Mouse (Mus musculus): ENCODE results near the gene Crip3.

DNA sequence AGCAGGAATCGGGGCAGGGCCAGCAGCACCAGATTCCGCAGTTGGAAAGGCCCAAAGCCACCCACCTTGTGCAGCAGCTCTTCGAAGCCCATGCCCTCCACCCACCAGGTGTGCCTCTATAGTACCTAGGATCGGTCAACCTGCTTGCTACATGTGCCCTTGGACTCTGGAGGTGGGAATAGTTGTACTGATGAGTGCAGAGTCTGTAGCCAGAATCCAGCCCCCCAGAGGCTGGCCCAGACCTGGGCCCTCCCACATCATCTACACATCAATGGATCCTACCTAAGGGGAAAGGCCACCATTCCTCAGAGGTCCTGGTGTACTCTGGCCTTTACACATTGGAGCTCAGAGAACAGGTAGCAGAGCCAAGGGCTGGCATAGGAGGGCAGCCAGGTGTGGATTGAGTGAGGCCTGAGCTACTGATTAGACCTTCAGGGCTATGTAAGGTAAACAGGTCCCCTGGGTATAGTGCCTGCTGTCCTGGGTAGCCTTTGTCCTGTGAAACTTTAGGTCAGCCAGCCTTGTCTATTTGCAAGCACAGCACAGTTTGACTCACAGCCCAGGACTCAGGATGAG is 9.7 kb downstream of the Crip3 start, which contains the start of gene Slc22a7:
- no peak for TF ChIP-seq MYOD1 (IDR thresholded peaks at IDR 0.05; ENCODE audit: control insufficient read depth in 1 of 3, insufficient read length in 2 of 3, low read depth in 2 of 3)
- no peak for TF ChIP-seq USF1 (IDR thresholded peaks at IDR 0.05; ENCODE audit: low read depth)
- TF ChIP-seq TCF12 (IDR thresholded peaks at IDR 0.05; ENCODE audit: insufficient read depth, poor library complexity, severe bottlenecking), result no peak
- TF ChIP-seq POLR2A (IDR thresholded peaks at IDR 0.05; ENCODE audit: insufficient read length, low read depth), result no peak
- TF ChIP-seq E2F4 (IDR thresholded peaks at IDR 0.05; ENCODE audit: insufficient read depth), result no peak
- no peak for TF ChIP-seq SRF (IDR thresholded peaks at IDR 0.05; ENCODE audit: control insufficient read depth, insufficient read length, low read depth)
- no peak for TF ChIP-seq CEBPB (IDR thresholded peaks at IDR 0.05; ENCODE audit: insufficient read depth, poor library complexity, severe bottlenecking)
- TF ChIP-seq POLR2AphosphoS2 (IDR thresholded peaks at IDR 0.05; ENCODE audit: insufficient read length, low read depth), result no peak
- no peak for TF ChIP-seq MAX (IDR thresholded peaks at IDR 0.05; ENCODE audit: low read depth)
- no peak for TF ChIP-seq TCF3 (IDR thresholded peaks at IDR 0.05; ENCODE audit: insufficient read length, low read depth)
- TF ChIP-seq REST (IDR thresholded peaks at IDR 0.05; ENCODE audit: insufficient read depth, insufficient read length), result no peak
- no peak for TF ChIP-seq MYOG (IDR thresholded peaks at IDR 0.05; ENCODE audit: control insufficient read depth in 1 of 3, insufficient read depth in 1 of 3, insufficient read length in 2 of 3, low read depth in 2 of 3)
